Mouse (Mus musculus) kidney, embryonic 14.5 days (tissue): ENCODE data around the gene Tec. TPM values are rescaled to one million over a fixed set of nuclear protein-coding genes. Genes with fewer than 3 reads are reported as not detected.
A peak's percentile ranks its signal among the peaks of the same experiment; 100 is the strongest.
"Not testable (repeated sequence)": the region's sequence is repeated elsewhere in the genome, so short reads cannot be mapped to it uniquely, and the experiment has no call there.

Experiments
- ATAC-seq: fragments of 200-750 bp; cut with Nextera tagmentation; 2 replicates; pipeline ENCODE4 v1.8.0; 2017; ENCODE audit warnings: moderate number of reproducible peaks, mild to moderate bottlenecking, moderate TSS enrichment, moderate library complexity; ENCODE audit not compliant: low FRiP score, low TSS enrichment
- H3K27ac ChIP-seq: fragments of 300-500 bp; sonication (generic); 2 replicates; pipeline ENCODE4 v1.5.1; 2014; ENCODE audit warnings: low read depth, mild to moderate bottlenecking, low read length, moderate library complexity, mixed read lengths
- H3K27me3 ChIP-seq: fragments of 300-500 bp; sonication (generic); 2 replicates; pipeline ENCODE4 v1.6.1; 2014; ENCODE audit warnings: mild to moderate bottlenecking, low read length; ENCODE audit not compliant: control insufficient read depth, insufficient read depth
- H3K36me3 ChIP-seq: fragments of 300-500 bp; sonication (generic); 2 replicates; pipeline ENCODE4 v1.6.1; 2014; ENCODE audit warnings: low read length, mixed read lengths; ENCODE audit not compliant: control insufficient read depth, insufficient read depth
- H3K4me1 ChIP-seq: fragments of 300-500 bp; sonication (generic); 2 replicates; pipeline ENCODE4 v1.6.1; 2014; ENCODE audit warnings: low read length, mixed read lengths; ENCODE audit not compliant: control insufficient read depth, insufficient read depth
- H3K4me2 ChIP-seq: fragments of 300-500 bp; sonication (generic); replicated peaks from 2 replicates; pipeline ENCODE4 v1.6.1; 2014; ENCODE audit warnings: low read depth, mild to moderate bottlenecking, low read length
- H3K4me3 ChIP-seq: fragments of 300-500 bp; sonication (generic); 2 replicates; pipeline ENCODE4 v1.5.1; 2014; ENCODE audit warnings: mild to moderate bottlenecking, low read length
- H3K9ac ChIP-seq: fragments of 300-500 bp; sonication (generic); 2 replicates; pipeline ENCODE4 v1.6.1; 2014; ENCODE audit warnings: low read depth, mild to moderate bottlenecking, low read length, moderate library complexity
- H3K9me3 ChIP-seq: fragments of 300-500 bp; sonication (generic); 2 replicates; pipeline ENCODE4 v1.6.1; 2016; ENCODE audit warnings: low read length; ENCODE audit not compliant: control insufficient read depth
- WGBS: fragments of 180-500 bp; shearing (Covaris S2); extraction: QIAGEN DNeasy Blood & Tissue Kit; methylation state at CpG from one replicate; pipeline ENCODE4 v1.1.7; 2014; 5-methylcytosine and 5-hydroxymethylcytosine counted together
- polyA plus RNA-seq: library from polyadenylated mRNA; unstranded; fragments of >200 nt; fragmentation: Nextera tagmentation; extraction: Ambion mirVana; gene quantifications from 2 replicates; pipeline ENCODE4 v1.2.1, GENCODE M21; 2014

Tec gene
- polyA plus RNA-seq, 1 experiment from 2014 or later: 8.9 TPM

DNA sequence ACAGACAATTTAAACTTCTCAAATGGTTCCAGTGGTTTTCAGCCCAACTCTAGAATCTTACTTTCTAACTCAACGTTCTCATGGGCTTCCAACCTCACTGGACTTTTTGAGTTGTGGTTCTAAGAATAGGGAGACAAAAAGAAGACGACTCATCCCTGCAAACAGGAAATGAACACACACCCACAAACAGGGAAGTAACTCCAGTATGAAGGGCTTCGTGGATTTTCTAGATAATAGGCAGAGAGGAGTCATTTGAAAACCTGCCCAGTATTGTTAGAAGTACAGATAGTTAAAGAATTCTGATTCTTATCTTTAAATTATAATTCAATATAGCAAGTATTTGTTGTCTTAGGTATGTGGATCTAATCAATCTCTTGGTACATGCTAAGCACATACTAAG lies 47.6 kb downstream of the Tec start:
- Histone ChIP-seq H3K36me3 (no peaks in the 10 kb centered on the region), H3K4me3 (no peak overlapping the region), H3K4me2 (no peak overlapping the region), H3K27ac (no peak overlapping the region), H3K9me3 (no peaks in the 10 kb centered on the region), H3K9ac (no peak overlapping the region), H3K27me3 (no peaks in the 10 kb centered on the region), H3K4me1 (peaks cover 9% of the 10 kb centered on the region; the same call in 1 of the 2 replicates)
- WGBS: 77% methylated on average over 3 of the region's 3 CpGs
- no peak for ATAC-seq

DNA sequence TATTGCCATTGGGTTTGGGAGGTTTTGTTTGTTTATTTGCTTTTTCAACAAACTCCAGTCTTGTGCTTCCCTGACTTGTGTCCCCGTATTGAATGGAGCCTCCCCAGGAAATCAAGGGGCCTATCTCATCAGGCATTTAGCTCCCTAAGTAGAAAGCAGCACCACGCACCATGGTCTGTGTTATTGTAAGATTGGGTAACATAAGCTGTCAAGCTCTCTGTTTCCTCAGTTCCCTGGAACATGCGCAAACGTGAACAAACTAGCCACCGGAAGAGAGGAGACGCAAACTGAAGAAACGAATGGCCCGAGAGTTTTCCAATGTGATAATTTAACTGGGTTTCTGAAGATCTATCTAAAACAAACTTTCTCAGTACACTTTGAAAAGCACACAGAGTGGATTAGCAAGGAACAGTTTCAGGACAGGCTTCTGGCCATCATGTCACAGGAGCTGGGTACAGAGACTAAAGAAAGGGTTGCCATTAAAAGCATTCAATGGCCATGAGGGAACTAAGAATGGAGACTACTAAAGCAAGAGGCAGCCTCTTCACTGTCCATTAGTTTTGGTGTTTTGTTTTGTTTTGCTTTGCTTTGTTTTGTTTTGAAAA lies 48.1 kb downstream of the Tec start:
- Histone ChIP-seq H3K4me1 (peaks cover 9% of the 10 kb centered on the region; the same call in 1 of the 2 replicates), H3K27ac (no peak overlapping the region), H3K9ac (no peak overlapping the region), H3K4me3 (no peak overlapping the region), H3K27me3 (no peaks in the 10 kb centered on the region), H3K9me3 (no peaks in the 10 kb centered on the region), H3K36me3 (no peaks in the 10 kb centered on the region), H3K4me2 (no peak overlapping the region)
- ATAC-seq: no peak
- WGBS: 66% methylated on average over 8 of the region's 8 CpGs

DNA sequence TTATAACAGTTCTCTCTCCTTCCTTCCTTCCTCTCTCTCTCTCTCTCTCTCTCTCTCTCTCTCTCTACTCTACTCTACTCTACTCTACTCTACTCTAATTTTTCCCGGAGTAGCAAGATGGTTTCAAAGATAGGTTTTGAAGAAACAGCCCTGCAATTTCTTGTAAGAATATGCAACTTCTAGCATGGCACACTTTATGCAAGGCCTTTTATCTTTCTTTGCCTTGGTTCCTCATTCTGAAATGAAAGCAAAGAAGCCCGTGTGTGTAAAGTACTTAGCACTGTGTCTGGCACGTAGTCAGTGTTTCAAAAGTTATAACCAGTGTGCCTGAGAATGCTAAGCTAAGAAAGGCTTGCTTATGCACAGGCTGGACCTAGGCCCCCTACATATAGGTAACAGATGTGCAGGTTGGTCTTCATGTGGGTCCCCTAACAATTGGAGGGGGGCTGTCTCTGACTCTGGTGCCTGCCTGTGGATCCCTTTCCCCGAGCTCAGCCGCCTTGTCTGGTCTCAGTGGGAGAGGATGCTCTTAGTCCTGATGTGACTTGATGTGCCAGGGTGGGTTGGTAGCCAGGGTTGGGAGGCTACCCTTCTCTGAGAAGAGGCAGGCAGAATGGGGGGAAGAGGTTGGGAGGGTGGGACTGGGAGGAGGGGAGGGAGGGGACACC lies 49.6 kb downstream of the Tec start:
- no peaks in the 10 kb centered on the region for H3K36me3 ChIP-seq
- ATAC-seq: no peak
- H3K4me3 ChIP-seq: no peak overlapping the region
- peaks cover 9% of the 10 kb centered on the region; the same call in 1 of the 2 replicates for H3K4me1 ChIP-seq
- no peak overlapping the region for H3K9ac ChIP-seq
- no peak overlapping the region for H3K27ac ChIP-seq
- no peak overlapping the region for H3K4me2 ChIP-seq
- WGBS: 90% methylated on average over 5 of the region's 5 CpGs
- H3K9me3 ChIP-seq: no peaks in the 10 kb centered on the region
- H3K27me3 ChIP-seq: no peaks in the 10 kb centered on the region

DNA sequence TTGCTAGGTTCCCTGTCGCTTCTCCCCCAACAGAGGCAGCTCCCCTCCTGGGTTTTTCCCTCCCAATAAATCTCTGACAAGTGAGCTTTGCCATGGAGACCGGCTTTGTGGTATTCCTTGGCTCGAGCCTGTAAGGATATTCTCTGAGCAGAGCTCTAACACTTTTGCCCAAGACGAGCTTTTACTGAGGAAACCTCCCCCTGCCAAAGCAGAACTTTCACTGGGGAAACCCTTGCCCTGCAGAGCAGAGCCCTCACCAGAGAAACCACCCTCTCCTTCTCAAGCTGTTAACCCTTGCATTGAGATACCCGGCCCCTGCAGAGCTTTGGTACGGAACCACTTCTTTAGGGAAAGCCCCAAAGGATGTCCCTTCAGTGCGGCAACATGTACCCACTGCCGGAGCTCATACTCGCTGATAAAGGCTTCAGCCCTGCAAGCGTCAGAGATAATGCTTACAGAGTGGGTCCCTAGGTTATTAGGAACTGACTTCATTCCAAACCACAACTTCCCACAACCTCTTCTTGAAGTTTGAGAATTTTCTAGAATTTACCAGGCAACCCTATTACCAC lies 50.7 kb downstream of the Tec start:
- peak; percentile 29; the same call in 1 of the 2 replicates for ATAC-seq

DNA sequence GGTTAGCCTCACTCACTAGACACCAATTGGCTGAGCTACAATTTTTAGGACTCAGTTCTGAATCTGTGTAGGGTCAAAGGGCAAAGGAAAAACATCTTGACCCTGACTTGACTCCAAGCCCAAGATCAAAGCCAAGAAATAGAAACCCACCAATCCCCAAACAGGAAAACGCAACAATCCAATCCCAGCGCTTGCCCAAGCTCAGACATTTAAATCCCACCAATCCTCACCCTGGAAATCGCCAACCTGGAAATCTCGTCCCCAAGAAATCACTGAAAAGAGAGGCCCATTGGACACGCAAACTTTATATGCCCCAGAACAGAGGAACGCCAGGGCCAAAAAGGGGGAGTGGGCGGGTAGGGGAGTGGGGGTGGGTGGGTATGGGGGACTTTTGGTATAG lies 51.3 kb downstream of the Tec start:
- not testable (repeated sequence) for ATAC-seq, H3K27ac ChIP-seq
- 56% methylated on average over 7 of the region's 7 CpGs for WGBS

More for the DNA sequence above, 50.7 kb downstream of the Tec start:
- peaks cover 9% of the 10 kb centered on the region; the same call in 1 of the 2 replicates for H3K4me1 ChIP-seq
- 41% methylated on average over 10 of the region's 10 CpGs for WGBS
- H3K4me3 ChIP-seq: no peak overlapping the region
- H3K27ac ChIP-seq: peak overlapping the region; percentile 44; the same call in 1 of the 2 replicates
- H3K36me3 ChIP-seq: no peaks in the 10 kb centered on the region
- no peaks in the 10 kb centered on the region for H3K27me3 ChIP-seq
- no peaks in the 10 kb centered on the region for H3K9me3 ChIP-seq
- H3K4me2 ChIP-seq: no peak overlapping the region; the same call in 1 of the 2 replicates
- no peak overlapping the region for H3K9ac ChIP-seq

DNA sequence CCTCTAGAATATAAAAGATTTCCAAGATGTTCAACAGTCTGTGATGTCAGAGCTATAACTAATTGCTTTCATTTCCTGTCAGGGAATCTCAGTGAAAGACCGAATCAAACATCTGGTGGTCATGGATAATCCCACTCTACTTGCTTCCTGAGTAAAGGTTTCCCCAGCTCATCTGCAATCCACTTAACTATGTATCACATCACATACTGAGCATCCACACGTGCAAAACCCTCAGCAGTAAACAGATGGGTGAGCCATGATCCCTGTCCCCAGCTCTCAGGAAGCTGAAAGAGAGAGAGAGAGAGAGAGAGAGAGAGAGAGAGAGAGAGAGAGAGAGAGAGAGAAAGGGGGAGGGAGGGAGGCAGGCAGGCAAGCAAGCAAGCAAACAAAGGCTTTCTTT lies 51.8 kb downstream of the Tec start:
- Histone ChIP-seq H3K36me3 (no peaks in the 10 kb centered on the region), H3K9me3 (no peaks in the 10 kb centered on the region), H3K9ac (no peak overlapping the region), H3K27me3 (no peaks in the 10 kb centered on the region), H3K4me3 (no peak overlapping the region), H3K27ac (no peak overlapping the region; the same call in 1 of the 2 replicates), H3K4me1 (peaks cover 9% of the 10 kb centered on the region; the same call in 1 of the 2 replicates), H3K4me2 (no peak overlapping the region)
- WGBS: 13% methylated on average over 2 of the region's 2 CpGs
- ATAC-seq: peak; percentile 41; the same call in 1 of the 2 replicates

More for the DNA sequence above, 51.3 kb downstream of the Tec start:
- not testable (repeated sequence) for H3K4me2 ChIP-seq, H3K27me3 ChIP-seq, H3K4me3 ChIP-seq, H3K9me3 ChIP-seq, H3K36me3 ChIP-seq, H3K9ac ChIP-seq, H3K4me1 ChIP-seq

DNA sequence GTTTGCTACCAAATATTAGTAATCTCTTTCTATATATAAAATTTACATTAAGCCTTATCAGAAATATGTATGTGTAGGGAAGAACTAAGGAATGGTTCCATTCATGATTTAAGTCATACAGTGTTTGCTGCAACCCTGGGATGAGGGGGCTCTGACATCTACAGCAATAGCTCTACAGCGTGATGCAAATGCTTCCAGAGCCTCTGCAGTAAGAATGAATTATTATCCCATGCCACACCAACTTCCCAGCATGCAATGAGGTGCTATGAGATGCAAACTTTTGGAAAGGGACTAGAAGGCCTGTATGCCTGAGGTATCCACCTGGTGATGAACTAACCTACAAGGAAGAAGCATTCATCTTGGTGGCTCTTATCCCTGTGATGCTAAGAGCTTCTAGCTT lies 52.2 kb downstream of the Tec start:
- H3K36me3 ChIP-seq: no peaks in the 10 kb centered on the region
- no peak overlapping the region for H3K4me3 ChIP-seq
- no peaks in the 10 kb centered on the region for H3K27me3 ChIP-seq
- ATAC-seq: no peak
- no peak overlapping the region for H3K4me2 ChIP-seq
- no peak overlapping the region for H3K27ac ChIP-seq
- WGBS: 46% methylated on average over 1 of the region's 1 CpGs
- H3K4me1 ChIP-seq: peaks cover 6% of the 10 kb centered on the region; the same call in 1 of the 2 replicates
- no peaks in the 10 kb centered on the region for H3K9me3 ChIP-seq
- H3K9ac ChIP-seq: no peak overlapping the region

DNA sequence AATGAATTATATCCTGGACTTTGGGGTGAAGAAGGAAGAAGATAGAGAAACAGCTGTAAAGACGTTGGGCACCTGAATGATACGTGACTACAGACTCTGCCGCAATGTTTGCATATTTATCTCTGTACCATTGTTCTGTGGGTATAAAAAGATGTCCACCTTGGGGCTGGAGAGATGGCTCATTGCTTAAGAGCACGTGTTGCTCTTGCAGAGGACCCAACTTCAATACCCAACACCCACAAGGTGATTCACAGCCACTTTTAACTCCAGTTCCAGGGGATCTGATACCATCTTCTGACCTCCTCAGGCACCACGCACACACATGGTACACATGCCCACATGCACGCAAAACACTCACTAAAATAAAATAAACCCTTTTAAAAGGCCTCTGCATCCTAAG lies 52.9 kb downstream of the Tec start:
- H3K36me3 ChIP-seq: no peaks in the 10 kb centered on the region

DNA sequence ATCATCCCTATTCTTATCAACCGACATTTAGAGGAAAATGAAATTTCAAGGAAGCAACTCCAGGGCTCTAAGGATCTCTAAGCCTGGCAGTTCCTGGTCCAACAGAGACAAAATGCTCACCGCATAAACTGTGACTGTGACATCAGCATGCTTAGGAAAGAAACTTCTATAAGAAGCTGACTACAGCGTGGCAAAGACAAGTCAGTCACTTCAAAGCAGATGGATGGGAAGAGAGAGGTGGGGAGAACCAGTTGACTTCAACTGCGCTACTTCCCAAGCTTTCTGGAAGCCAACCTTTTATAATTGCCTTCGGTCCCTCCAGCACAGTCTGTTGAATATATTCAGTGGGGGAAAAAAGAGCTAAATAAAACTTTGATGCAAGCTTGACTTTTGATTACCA lies 54.2 kb downstream of the Tec start:
- Histone ChIP-seq H3K27ac (no peak overlapping the region), H3K4me1 (peaks cover 6% of the 10 kb centered on the region; the same call in 1 of the 2 replicates), H3K9me3 (no peaks in the 10 kb centered on the region), H3K4me2 (no peak overlapping the region), H3K4me3 (no peak overlapping the region), H3K9ac (no peak overlapping the region), H3K27me3 (no peaks in the 10 kb centered on the region), H3K36me3 (no peaks in the 10 kb centered on the region)
- no peak for ATAC-seq
- 89% methylated on average over 5 of the region's 5 CpGs for WGBS

More for the DNA sequence above, 52.9 kb downstream of the Tec start:
- 78% methylated on average over 6 of the region's 6 CpGs for WGBS
- Histone ChIP-seq H3K4me2 (no peak overlapping the region), H3K9ac (no peak overlapping the region), H3K4me1 (peaks cover 6% of the 10 kb centered on the region; the same call in 1 of the 2 replicates), H3K9me3 (no peaks in the 10 kb centered on the region), H3K27ac (no peak overlapping the region), H3K4me3 (no peak overlapping the region), H3K27me3 (no peaks in the 10 kb centered on the region)
- ATAC-seq: no peak
